Mouse (Mus musculus) midbrain, embryonic 11.5 days (tissue): ENCODE results near the gene Ptpn22. TPM values are rescaled to one million over a fixed set of nuclear protein-coding genes. Genes with fewer than 3 reads are reported as not detected.
"Not testable (repeated sequence)": the region's sequence is repeated elsewhere in the genome, so short reads cannot be mapped to it uniquely, and the experiment has no call there.

Source experiments
- ATAC-seq: fragments of 200-750 bp; cut with Nextera tagmentation; 2 replicates; pipeline ENCODE4 v1.8.0; 2017; ENCODE audit warnings: moderate TSS enrichment, moderate library complexity; ENCODE audit not compliant: low FRiP score
- DNase-seq: peaks from one replicate; pipeline ENCODE4 v3.0.0; 2015; ENCODE audit warnings: low spot score; ENCODE audit errors: missing footprints
- H3K27ac ChIP-seq: fragments of 300-500 bp; sonication (generic); 2 replicates; pipeline ENCODE4 v1.5.1; 2014; ENCODE audit warnings: low read depth, low read length
- H3K27me3 ChIP-seq: fragments of 300-500 bp; sonication (generic); 2 replicates; pipeline ENCODE4 v1.6.1; 2014; ENCODE audit warnings: mild to moderate bottlenecking, low read length, moderate library complexity, mixed read lengths; ENCODE audit not compliant: control insufficient read depth, insufficient read depth
- H3K36me3 ChIP-seq: fragments of 300-500 bp; sonication (generic); 2 replicates; pipeline ENCODE4 v1.6.1; 2014; ENCODE audit warnings: mild to moderate bottlenecking, low read length, moderate library complexity, mixed read lengths; ENCODE audit not compliant: control insufficient read depth, insufficient read depth
- H3K4me1 ChIP-seq: fragments of 300-500 bp; sonication (generic); 2 replicates; pipeline ENCODE4 v1.6.1; 2014; ENCODE audit warnings: low read length; ENCODE audit not compliant: control insufficient read depth, insufficient read depth
- H3K4me2 ChIP-seq: fragments of 300-500 bp; sonication (generic); 2 replicates; pipeline ENCODE4 v1.6.1; 2014; ENCODE audit warnings: mild to moderate bottlenecking, moderate library complexity
- H3K4me3 ChIP-seq: fragments of 300-500 bp; sonication (generic); 2 replicates; pipeline ENCODE4 v1.5.1; 2014; ENCODE audit warnings: low read depth, low read length
- H3K9ac ChIP-seq: fragments of 300-500 bp; sonication (generic); 2 replicates; pipeline ENCODE4 v1.6.1; 2014; ENCODE audit warnings: low read length
- H3K9me3 ChIP-seq: fragments of 300-500 bp; sonication (generic); 2 replicates; pipeline ENCODE4 v1.6.1; 2016; ENCODE audit warnings: low read length; ENCODE audit not compliant: control insufficient read depth
- WGBS: fragments of 180-500 bp; shearing (Covaris S2); extraction: QIAGEN DNeasy Blood & Tissue Kit; methylation state at CpG from one replicate; pipeline ENCODE4 v1.1.7; 2014; 5-methylcytosine and 5-hydroxymethylcytosine counted together
- polyA plus RNA-seq: library from polyadenylated mRNA; unstranded; fragments of >200 nt; fragmentation: Nextera tagmentation; extraction: Ambion mirVana; gene quantifications from 2 replicates; pipeline ENCODE4 v1.2.1, GENCODE M21; 2014

The Ptpn22 gene
- polyA plus RNA-seq, result 0.23 and 0.65 TPM in 2 replicates

GRCm38 (mm10) chr3:103858881-103859801 lies at the start of gene Ptpn22:
TSS of gene Ptpn22 (plus strand) at chr3:103859795.
- Histone ChIP-seq H3K27ac (no peak within 1 kb of the TSS), H3K4me1 (no peaks in the 10 kb centered on the region), H3K36me3 (no peaks in the 10 kb centered on the region), H3K4me2 (no peak within 1 kb of the TSS), H3K9ac (no peak within 1 kb of the TSS), H3K4me3 (no peak within 1 kb of the TSS), H3K27me3 (no peaks in the 10 kb centered on the region), H3K9me3 (no peaks in the 10 kb centered on the region)
- ATAC-seq (no peak), DNase-seq (no peak)
- 77% methylated on average over 12 of the region's 12 CpGs for WGBS

GRCm38 (mm10) chr3:103809799-103810150 lies 49.8 kb upstream of the Ptpn22 start:
- ATAC-seq (peak; percentile 54), DNase-seq (no peak)
- no peaks in the 10 kb centered on the region for H3K4me1 ChIP-seq
- H3K27ac ChIP-seq, result peak overlapping the region; percentile 83
- H3K9me3 ChIP-seq, result no peaks in the 10 kb centered on the region
- H3K4me2 ChIP-seq, result peak overlapping the region; percentile 65
- peak overlapping the region; percentile 94 for H3K9ac ChIP-seq
- H3K36me3 ChIP-seq, result peaks cover 4% of the 10 kb centered on the region; the same call in 1 of the 2 replicates
- no peaks in the 10 kb centered on the region for H3K27me3 ChIP-seq
- WGBS, result 2% methylated on average over 14 of the region's 14 CpGs
- peak overlapping the region; percentile 57 for H3K4me3 ChIP-seq

DNA sequence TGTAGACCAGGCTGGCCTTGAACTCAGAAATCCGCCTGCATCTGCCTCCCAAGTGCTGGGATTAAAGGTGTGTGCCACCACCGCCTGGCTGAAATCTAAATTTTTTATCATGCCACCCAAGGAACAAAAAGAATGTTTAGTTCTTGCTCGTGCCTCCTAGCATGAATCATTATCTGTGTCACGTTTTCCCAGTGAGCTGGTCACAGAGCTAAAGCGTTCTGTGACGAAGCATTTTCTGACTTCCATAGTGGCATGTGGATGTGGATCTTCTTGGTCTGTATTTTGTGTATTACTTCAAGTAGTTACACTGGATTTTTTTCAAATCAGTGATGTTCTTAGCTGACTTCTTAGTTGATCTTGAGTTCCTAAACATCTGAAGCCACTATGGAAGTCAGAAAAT lies 48.6 kb upstream of the Ptpn22 start:
- ATAC-seq, result no peak
- no peak overlapping the region for H3K27ac ChIP-seq
- no peak overlapping the region for H3K9ac ChIP-seq
- no peaks in the 10 kb centered on the region for H3K27me3 ChIP-seq
- H3K4me3 ChIP-seq, result no peak overlapping the region
- H3K36me3 ChIP-seq, result 0 out of 2 replicates have a peak, but pooled peaks cover 6% of the 10 kb centered on the region
- no peaks in the 10 kb centered on the region for H3K4me1 ChIP-seq
- H3K9me3 ChIP-seq, result no peaks in the 10 kb centered on the region
- WGBS, result 92% methylated on average over 6 of the region's 6 CpGs
- H3K4me2 ChIP-seq, result no peak overlapping the region
- DNase-seq, result no peak

GRCm38 (mm10) chr3:103827548-103827947 lies 32.0 kb upstream of the Ptpn22 start:
- Histone ChIP-seq H3K36me3 (no peaks in the 10 kb centered on the region), H3K4me1 (no peaks in the 10 kb centered on the region), H3K9me3 (no peaks in the 10 kb centered on the region), H3K27me3 (no peaks in the 10 kb centered on the region), H3K9ac (no peak overlapping the region), H3K4me3 (no peak overlapping the region), H3K27ac (no peak overlapping the region), H3K4me2 (no peak overlapping the region)
- no peak for DNase-seq
- ATAC-seq, result no peak

- Histone ChIP-seq H3K27me3 (no peaks in the 10 kb centered on the region), H3K36me3 (no peaks in the 10 kb centered on the region), H3K9me3 (no peaks in the 10 kb centered on the region), H3K27ac (no peak overlapping the region), H3K4me1 (no peaks in the 10 kb centered on the region), H3K4me2 (no peak overlapping the region), H3K4me3 (no peak overlapping the region), H3K9ac (no peak overlapping the region)
- ATAC-seq (no peak), DNase-seq (no peak)
- WGBS, result 88% methylated on average over 3 of the region's 3 CpGs
Observed at GRCm38 (mm10) chr3:103829036-103829435, 30.6 kb upstream of the Ptpn22 start.

- not testable (repeated sequence) for H3K36me3 ChIP-seq, H3K9me3 ChIP-seq, H3K4me1 ChIP-seq, ATAC-seq, DNase-seq, H3K4me3 ChIP-seq, H3K27ac ChIP-seq, H3K27me3 ChIP-seq, H3K9ac ChIP-seq, H3K4me2 ChIP-seq
- 73% methylated on average over 1 of the region's 1 CpGs for WGBS
Observed at GRCm38 (mm10) chr3:103830681-103831080, 28.9 kb upstream of the Ptpn22 start.

DNA sequence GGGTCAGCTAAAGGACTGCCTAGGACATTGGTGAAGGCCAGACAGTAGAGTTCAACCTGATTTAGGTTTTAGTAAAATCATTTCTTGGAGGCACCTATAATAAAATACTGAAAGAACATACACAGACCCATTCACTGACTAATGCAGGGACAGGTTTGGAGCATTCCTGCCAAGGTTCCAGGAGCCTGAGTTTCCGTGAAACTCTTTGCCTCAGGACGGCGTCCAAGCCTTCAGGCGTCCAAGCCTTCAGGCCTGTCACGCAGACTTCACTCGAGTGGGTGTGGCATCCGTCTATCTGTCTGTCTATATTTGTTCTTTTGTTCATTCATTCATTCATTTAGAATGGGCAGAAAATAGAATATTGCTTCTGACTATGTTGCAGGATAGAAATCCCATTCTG lies 28.4 kb upstream of the Ptpn22 start:
- WGBS, result 89% methylated on average over 7 of the region's 7 CpGs
- Histone ChIP-seq H3K27ac (no peak overlapping the region), H3K4me2 (no peak overlapping the region), H3K27me3 (no peaks in the 10 kb centered on the region), H3K9me3 (no peaks in the 10 kb centered on the region), H3K4me1 (no peaks in the 10 kb centered on the region), H3K36me3 (no peaks in the 10 kb centered on the region), H3K9ac (no peak overlapping the region), H3K4me3 (no peak overlapping the region)
- ATAC-seq (no peak), DNase-seq (no peak)

- H3K36me3 ChIP-seq, result no peaks in the 10 kb centered on the region
- ATAC-seq, result no peak
- H3K9ac ChIP-seq, result no peak within 1 kb of the TSS
- H3K4me1 ChIP-seq, result no peaks in the 10 kb centered on the region
- H3K9me3 ChIP-seq, result no peaks in the 10 kb centered on the region
- DNase-seq, result no peak
- no peak within 1 kb of the TSS for H3K4me2 ChIP-seq
- H3K27ac ChIP-seq, result no peak within 1 kb of the TSS
- H3K27me3 ChIP-seq, result no peaks in the 10 kb centered on the region
- no peak within 1 kb of the TSS for H3K4me3 ChIP-seq
Observed at GRCm38 (mm10) chr3:103832426-103832825, 27.2 kb upstream of the Ptpn22 start, which contains the start of gene Bcl2l15. TSS of gene Bcl2l15 (plus strand) at chr3:103832601.

DNA sequence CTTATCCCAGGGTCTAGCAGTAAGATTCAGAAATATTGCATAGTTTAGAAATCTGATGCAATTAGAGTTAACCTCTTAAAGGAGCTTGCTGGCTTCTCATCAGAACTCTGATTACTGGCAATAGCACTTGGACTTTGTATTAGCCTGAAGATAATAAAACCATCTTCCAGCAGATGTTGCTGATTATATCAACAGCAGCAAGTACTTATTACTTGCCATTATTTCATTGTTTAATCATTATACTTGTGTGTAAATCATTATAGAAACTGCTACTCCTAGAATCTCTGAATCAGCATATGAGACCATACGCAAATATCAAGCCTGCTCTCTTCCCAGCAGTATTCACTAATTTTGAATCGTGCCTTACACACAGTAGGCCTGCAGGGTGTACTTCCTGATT lies 25.6 kb upstream of the Ptpn22 start:
- no peak overlapping the region for H3K4me3 ChIP-seq
- DNase-seq (no peak), ATAC-seq (no peak)
- no peaks in the 10 kb centered on the region for H3K27me3 ChIP-seq
- WGBS, result 93% methylated on average over 2 of the region's 2 CpGs
- H3K9ac ChIP-seq, result no peak overlapping the region
- H3K9me3 ChIP-seq, result no peaks in the 10 kb centered on the region
- H3K27ac ChIP-seq, result no peak overlapping the region
- no peaks in the 10 kb centered on the region for H3K36me3 ChIP-seq
- H3K4me2 ChIP-seq, result no peak overlapping the region
- H3K4me1 ChIP-seq, result no peaks in the 10 kb centered on the region
